Mouse (Mus musculus) spleen, adult 2 months (tissue): ENCODE results near the gene Grin3a.

Source experiments
- CTCF ChIP-seq: fragments of 200-500 bp; IDR thresholded peaks from 2 replicates; pipeline ENCODE4 v1.5.1; 2011; ENCODE audit warnings: mild to moderate bottlenecking, inconsistent platforms; ENCODE audit not compliant: insufficient read depth, insufficient read length, insufficient replicate concordance; ENCODE audit errors: extremely low read depth
- POLR2A ChIP-seq: fragments of 200-500 bp; IDR thresholded peaks from 2 replicates; pipeline ENCODE4 v1.6.1; 2011; ENCODE audit warnings: low read depth, low read length, inconsistent platforms

DNA sequence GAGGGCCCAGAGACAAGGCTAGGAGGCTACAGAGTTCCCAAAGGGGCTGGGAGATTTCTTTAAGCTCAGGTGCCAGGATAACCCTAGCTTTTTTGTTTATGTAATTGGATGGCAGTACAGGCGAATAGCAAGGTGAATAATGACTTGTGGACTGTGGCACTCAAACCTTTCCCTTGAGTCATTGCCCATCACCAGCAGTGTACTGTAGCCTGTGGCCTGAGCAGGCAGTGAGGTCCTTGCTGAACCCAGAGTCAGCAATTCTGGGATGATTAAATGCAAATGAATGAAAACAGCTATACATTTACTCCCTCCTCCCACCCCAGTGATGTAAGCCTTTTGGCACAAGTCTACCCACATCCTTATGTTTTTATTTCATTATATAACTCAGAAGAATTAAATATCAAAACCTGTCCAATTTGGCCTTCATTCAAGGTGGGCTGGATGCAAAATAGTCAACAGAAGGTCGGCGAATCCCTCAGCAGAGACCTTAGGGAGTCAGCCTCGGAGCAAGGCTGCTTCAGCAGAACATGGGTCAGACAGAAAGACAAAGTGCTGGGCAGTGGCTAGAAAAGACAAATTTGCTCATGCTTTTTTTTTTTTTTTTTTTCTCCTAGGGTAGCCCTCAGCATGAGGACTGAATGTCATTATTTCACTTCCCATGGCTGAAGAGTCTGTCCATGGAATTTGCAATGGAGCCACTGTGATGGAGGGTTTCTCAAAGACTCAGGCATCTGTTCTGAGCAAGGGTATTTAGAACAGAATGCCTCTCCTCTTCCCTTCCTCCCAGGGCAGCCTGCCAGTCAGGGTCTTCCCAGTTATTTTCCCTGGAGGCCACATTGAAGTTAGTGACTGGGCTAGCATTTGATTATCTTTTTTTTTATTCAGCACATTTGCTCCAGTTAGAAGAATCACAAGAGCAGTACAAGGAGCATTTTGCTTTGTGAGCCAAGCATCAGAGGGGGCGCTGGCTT lies 104.5 kb downstream of the Grin3a start:
- TF ChIP-seq CTCF: no peak
- no peak for TF ChIP-seq POLR2A
